Mouse (Mus musculus) CH12.LX (cell line): ENCODE data around the gene Fgfr2.

ENCODE experiments used
- CTCF ChIP-seq, 2 experiments: IDR thresholded peaks in 1 of 2; conservative IDR thresholded peaks in 1 of 2; 2 replicates each; pipeline ENCODE4 v1.5.1; 2011 to 2012; ENCODE audit warnings: low read depth in 2 of 2, low read length in 2 of 2, improper control_type of control experiment in 1 of 2, inconsistent platforms in 1 of 2, mild to moderate bottlenecking in 1 of 2, moderate library complexity in 1 of 2
- E2F4 ChIP-seq: IDR thresholded peaks from 2 replicates; pipeline ENCODE4 v1.6.1; 2011; ENCODE audit warnings: low read depth, low read length, improper control_type of control experiment; ENCODE audit not compliant: insufficient replicate concordance
- ELF1 ChIP-seq: IDR thresholded peaks from 2 replicates; pipeline ENCODE4 v1.6.1; 2014; ENCODE audit warnings: low read depth, mild to moderate bottlenecking, inconsistent platforms, low read length, improper control_type of control experiment
- KAT2A ChIP-seq: IDR thresholded peaks from 2 replicates; pipeline ENCODE4 v1.6.1; 2012; ENCODE audit warnings: low read length, improper control_type of control experiment, inconsistent platforms; ENCODE audit not compliant: insufficient replicate concordance
- MAX ChIP-seq: IDR thresholded peaks from 2 replicates; pipeline ENCODE4 v1.6.1; 2011; ENCODE audit warnings: low read length, improper control_type of control experiment
- NELFE ChIP-seq: IDR thresholded peaks from 2 replicates; pipeline ENCODE4 v1.6.1; 2011; ENCODE audit warnings: low read depth, low read length, improper control_type of control experiment
- ZKSCAN1 ChIP-seq: IDR thresholded peaks from 2 replicates; pipeline ENCODE4 v1.6.1; 2012; ENCODE audit warnings: low read depth, inconsistent platforms, low read length, improper control_type of control experiment, borderline replicate concordance
- ZMIZ1 ChIP-seq: IDR thresholded peaks from 2 replicates; pipeline ENCODE4 v1.6.1; 2012; ENCODE audit warnings: low read depth, mild to moderate bottlenecking, inconsistent platforms, low read length, improper control_type of control experiment

- TF ChIP-seq MAX (no peak), CTCF (conservative IDR thresholded peaks at IDR 0.05 in 1 of 2, IDR thresholded peaks at IDR 0.05 in 1 of 2; ENCODE audit: low read depth in 2 of 2, low read length in 2 of 2) (peak in 1 of 2 experiments; percentile 36; a peak in 2 of 4 replicates), KAT2A (no peak), ZMIZ1 (no peak), ELF1 (no peak), E2F4 (no peak), NELFE (no peak), ZKSCAN1 (no peak)
Measured at GRCm38 (mm10) chr7:132815081-132815480, 308.1 kb downstream of the Fgfr2 start.
